Mouse (Mus musculus) liver, embryonic 16.5 days (tissue): ENCODE data around the gene Lcp1. TPM values are rescaled to one million over a fixed set of nuclear protein-coding genes. Genes with fewer than 3 reads are reported as not detected.

Source experiments
- ATAC-seq: fragments of 200-750 bp; cut with Nextera tagmentation; 2 replicates; pipeline ENCODE4 v1.8.0; 2017; ENCODE audit warnings: low read depth, mild to moderate bottlenecking, moderate number of reproducible peaks, moderate library complexity
- H3K27ac ChIP-seq: fragments of 300-500 bp; sonication (generic); 2 replicates; pipeline ENCODE4 v1.5.1; 2014; ENCODE audit warnings: mild to moderate bottlenecking, low read length
- H3K27me3 ChIP-seq: fragments of 300-500 bp; sonication (generic); 2 replicates; pipeline ENCODE4 v1.6.1; 2014; ENCODE audit warnings: low read depth, low read length, mixed read lengths; ENCODE audit not compliant: control insufficient read depth, insufficient read depth
- H3K36me3 ChIP-seq: fragments of 300-500 bp; sonication (generic); 2 replicates; pipeline ENCODE4 v1.6.1; 2014; ENCODE audit warnings: mild to moderate bottlenecking; ENCODE audit not compliant: control insufficient read depth, insufficient read depth
- H3K4me1 ChIP-seq: fragments of 300-500 bp; sonication (generic); 2 replicates; pipeline ENCODE4 v1.6.1; 2014; ENCODE audit warnings: low read depth, low read length, mixed read lengths; ENCODE audit not compliant: control insufficient read depth
- H3K4me2 ChIP-seq: fragments of 300-500 bp; sonication (generic); 2 replicates; pipeline ENCODE4 v1.6.1; 2014; ENCODE audit warnings: low read depth, low read length, mixed read lengths
- H3K4me3 ChIP-seq: fragments of 300-500 bp; sonication (generic); 2 replicates; pipeline ENCODE4 v1.5.1; 2014; ENCODE audit warnings: low read depth, mild to moderate bottlenecking, low read length
- H3K9ac ChIP-seq: fragments of 300-500 bp; sonication (generic); 2 replicates; pipeline ENCODE4 v1.6.1; 2014; ENCODE audit warnings: low read depth, low read length
- H3K9me3 ChIP-seq: fragments of 300-500 bp; sonication (generic); replicated peaks from 2 replicates; pipeline ENCODE4 v1.6.1; 2016; ENCODE audit warnings: low read length; ENCODE audit not compliant: control insufficient read depth
- WGBS: fragments of 180-500 bp; shearing (Covaris S2); extraction: QIAGEN DNeasy Blood & Tissue Kit; methylation state at CpG from one replicate; pipeline ENCODE4 v1.1.7; 2014; ENCODE audit not compliant: insufficient replicate concordance; 5-methylcytosine and 5-hydroxymethylcytosine counted together
- polyA plus RNA-seq: library from polyadenylated mRNA; unstranded; fragments of >200 nt; fragmentation: Nextera tagmentation; extraction: Ambion mirVana; gene quantifications from 2 replicates; pipeline ENCODE4 v1.2.1, GENCODE M21; 2015

The Lcp1 gene
- polyA plus RNA-seq, 1 experiment from 2014 or later: 43.0 TPM

- Histone ChIP-seq H3K4me2 (no peak overlapping the region), H3K27ac (no peak overlapping the region), H3K4me3 (no peak overlapping the region), H3K27me3 (no peaks in the 10 kb centered on the region), H3K4me1 (no peaks in the 10 kb centered on the region; the same call in none of the 2 replicates), H3K36me3 (no peaks in the 10 kb centered on the region), H3K9me3 (no peaks in the 10 kb centered on the region), H3K9ac (no peak overlapping the region)
- ATAC-seq: no peak
- WGBS: 16% methylated on average over 1 of the region's 1 CpGs
Observed at GRCm38 (mm10) chr14:75170546-75170945, 39.6 kb downstream of the Lcp1 start.

- Histone ChIP-seq H3K27me3 (no peaks in the 10 kb centered on the region), H3K9me3 (no peaks in the 10 kb centered on the region), H3K27ac (no peak overlapping the region), H3K4me2 (no peak overlapping the region), H3K9ac (no peak overlapping the region), H3K36me3 (no peaks in the 10 kb centered on the region), H3K4me3 (no peak overlapping the region), H3K4me1 (peaks cover 12% of the 10 kb centered on the region)
- 71% methylated on average over 8 of the region's 8 CpGs for WGBS
- no peak for ATAC-seq
Observed at GRCm38 (mm10) chr14:75174296-75174695, 43.4 kb downstream of the Lcp1 start.

GRCm38 (mm10) chr14:75174731-75175555, 44.0 kb downstream of the Lcp1 start:
- H3K27ac ChIP-seq: peak overlapping the region; percentile 65
- WGBS: 48% methylated on average over 9 of the region's 9 CpGs
- no peak overlapping the region for H3K9ac ChIP-seq
- ATAC-seq: no peak
- no peak overlapping the region for H3K4me3 ChIP-seq
- no peaks in the 10 kb centered on the region for H3K27me3 ChIP-seq
- H3K4me2 ChIP-seq: 0 out of 2 replicates have a peak overlapping the region, but pooled peaks have one; percentile 8
- H3K36me3 ChIP-seq: no peaks in the 10 kb centered on the region
- H3K9me3 ChIP-seq: no peaks in the 10 kb centered on the region
- peaks cover 18% of the 10 kb centered on the region for H3K4me1 ChIP-seq

GRCm38 (mm10) chr14:75175781-75176180, 44.9 kb downstream of the Lcp1 start:
- no peak for ATAC-seq
- no peak overlapping the region for H3K9ac ChIP-seq
- 49% methylated on average over 7 of the region's 7 CpGs for WGBS
- H3K27ac ChIP-seq: peak overlapping the region; percentile 65
- no peaks in the 10 kb centered on the region for H3K27me3 ChIP-seq
- no peaks in the 10 kb centered on the region for H3K36me3 ChIP-seq
- H3K4me2 ChIP-seq: 0 out of 2 replicates have a peak overlapping the region, but pooled peaks have one; percentile 8
- no peaks in the 10 kb centered on the region for H3K9me3 ChIP-seq
- H3K4me3 ChIP-seq: no peak overlapping the region
- peaks cover 24% of the 10 kb centered on the region for H3K4me1 ChIP-seq

- Histone ChIP-seq H3K4me1 (peaks cover 25% of the 10 kb centered on the region), H3K27ac (peak overlapping the region; percentile 77), H3K36me3 (no peaks in the 10 kb centered on the region), H3K9me3 (no peaks in the 10 kb centered on the region), H3K4me3 (peak overlapping the region; percentile 35), H3K9ac (peak overlapping the region; percentile 42), H3K4me2 (no peak overlapping the region), H3K27me3 (no peaks in the 10 kb centered on the region)
- ATAC-seq: no peak
- 31% methylated on average over 4 of the region's 4 CpGs for WGBS
Observed at GRCm38 (mm10) chr14:75176425-75177045, 45.6 kb downstream of the Lcp1 start.

- WGBS: 41% methylated on average over 3 of the region's 3 CpGs
- Histone ChIP-seq H3K4me2 (no peak overlapping the region), H3K9ac (no peak overlapping the region)
Observed at GRCm38 (mm10) chr14:75177400-75177799, 46.5 kb downstream of the Lcp1 start.

GRCm38 (mm10) chr14:75178384-75178793, 47.5 kb downstream of the Lcp1 start:
- WGBS: 11% methylated on average over 14 of the region's 14 CpGs
- Histone ChIP-seq H3K27me3 (no peaks in the 10 kb centered on the region), H3K36me3 (no peaks in the 10 kb centered on the region), H3K9me3 (no peaks in the 10 kb centered on the region), H3K4me1 (peaks cover 36% of the 10 kb centered on the region), H3K4me2 (peak overlapping the region; percentile 94), H3K4me3 (peak overlapping the region; percentile 66), H3K27ac (peak overlapping the region; percentile 93), H3K9ac (peak overlapping the region; percentile 70)
- ATAC-seq: peak; percentile 80

More at GRCm38 (mm10) chr14:75177400-75177799, 46.5 kb downstream of the Lcp1 start:
- no peak for ATAC-seq
- H3K27ac ChIP-seq: peak overlapping the region; percentile 77
- no peaks in the 10 kb centered on the region for H3K9me3 ChIP-seq
- H3K36me3 ChIP-seq: no peaks in the 10 kb centered on the region
- H3K4me1 ChIP-seq: peaks cover 30% of the 10 kb centered on the region
- peak overlapping the region; percentile 35 for H3K4me3 ChIP-seq
- no peaks in the 10 kb centered on the region for H3K27me3 ChIP-seq

GRCm38 (mm10) chr14:75178801-75179211, 47.9 kb downstream of the Lcp1 start:
- peak; percentile 80 for ATAC-seq
- Histone ChIP-seq H3K27me3 (no peaks in the 10 kb centered on the region), H3K9ac (peak overlapping the region; percentile 70), H3K9me3 (no peaks in the 10 kb centered on the region), H3K4me3 (peak overlapping the region; percentile 66), H3K36me3 (no peaks in the 10 kb centered on the region), H3K4me1 (peaks cover 36% of the 10 kb centered on the region), H3K4me2 (peak overlapping the region; percentile 94), H3K27ac (peak overlapping the region; percentile 93)
- 10% methylated on average over 10 of the region's 10 CpGs for WGBS
